Mouse (Mus musculus): ENCODE results near the gene Wipf2. TPM values are rescaled to one million over a fixed set of nuclear protein-coding genes. Genes with fewer than 3 reads are reported as not detected.

Gene Wipf2
- total and polyA plus RNA-seq, 2 experiments from 2014 or later, result 3.8 to 9.2 TPM

DNA sequence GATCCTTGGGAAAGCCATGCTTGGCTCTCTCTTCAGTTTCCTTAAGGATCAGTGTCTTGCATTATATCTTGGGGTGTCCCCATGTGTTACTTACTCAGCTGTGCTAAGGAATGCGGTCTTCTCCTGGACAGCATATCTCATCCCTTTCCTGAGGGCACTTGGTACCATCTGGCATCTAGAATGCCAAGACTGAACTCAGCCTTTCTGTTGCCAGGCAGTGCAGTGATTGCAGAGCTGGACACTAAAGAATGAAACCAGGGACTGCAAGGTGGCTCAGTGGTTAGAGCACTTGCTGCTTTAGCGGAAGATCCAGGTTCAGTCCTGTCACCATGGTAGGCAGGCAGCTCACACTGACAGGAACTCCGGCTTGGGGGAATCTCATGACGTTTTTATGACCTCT, 33.6 kb upstream of the Wipf2 start:
- ATAC-seq (ENCODE audit: low FRiP score) (no peak), DNase-seq (ENCODE audit: low spot score) (no peak)
- no peaks in the 10 kb centered on the region for H3K9me3 ChIP-seq (ENCODE audit: low read length)
- no peak overlapping the region for H3K4me2 ChIP-seq (ENCODE audit: low read depth, low read length, poor library complexity, severe bottlenecking)
- H3K4me1 ChIP-seq (ENCODE audit: insufficient read depth, low read length), result no peaks in the 10 kb centered on the region
- no peak for TF ChIP-seq CTCF (IDR thresholded peaks at IDR 0.05)
- H3K27me3 ChIP-seq (ENCODE audit: insufficient read depth, low read length), result no peaks in the 10 kb centered on the region
- H3K36me3 ChIP-seq (ENCODE audit: insufficient read depth, low read length), result peaks cover 57% of the 10 kb centered on the region
- 76% methylated on average over 4 of the region's 4 CpGs for WGBS
- H3K9ac ChIP-seq (replicated peaks; ENCODE audit: low read length, poor library complexity, severe bottlenecking), result no peak overlapping the region
- no peak overlapping the region for H3K4me3 ChIP-seq (ENCODE audit: low read depth, low read length)
- H3K27ac ChIP-seq (ENCODE audit: low read depth, low read length), result no peak overlapping the region

DNA sequence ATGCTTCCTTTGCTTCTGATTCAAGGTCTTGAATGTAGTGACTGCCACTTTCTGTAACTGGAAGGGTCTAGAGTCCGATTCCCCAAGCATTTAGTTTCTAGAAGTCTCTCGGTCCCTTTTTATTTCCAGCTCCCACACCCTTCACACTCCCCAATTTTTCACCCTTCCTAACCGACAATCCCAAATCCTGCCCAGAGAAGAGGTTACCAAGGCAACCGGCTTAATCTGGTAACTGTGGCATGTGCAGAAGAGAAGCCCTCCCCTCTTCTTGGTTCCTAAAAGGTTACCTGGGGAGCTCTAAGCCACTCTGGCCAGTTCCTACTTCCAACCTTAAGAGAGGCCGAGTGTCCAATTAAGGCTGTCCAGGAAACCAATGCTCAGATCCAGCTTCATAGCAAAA, 28.1 kb upstream of the Wipf2 start:
- Histone ChIP-seq H3K9me3 (ENCODE audit: low read length) (no peaks in the 10 kb centered on the region), H3K4me1 (ENCODE audit: insufficient read depth, low read length) (peaks cover 4% of the 10 kb centered on the region), H3K36me3 (ENCODE audit: insufficient read depth, low read length) (peaks cover 29% of the 10 kb centered on the region), H3K9ac (replicated peaks; ENCODE audit: low read length, poor library complexity, severe bottlenecking) (no peak overlapping the region), H3K27me3 (ENCODE audit: insufficient read depth, low read length) (no peaks in the 10 kb centered on the region), H3K4me3 (ENCODE audit: low read depth, low read length) (no peak overlapping the region), H3K4me2 (ENCODE audit: low read depth, low read length, poor library complexity, severe bottlenecking) (no peak overlapping the region), H3K27ac (ENCODE audit: low read depth, low read length) (no peak overlapping the region)
- no peak for TF ChIP-seq CTCF (IDR thresholded peaks at IDR 0.05)
- DNase-seq (ENCODE audit: low spot score) (no peak), ATAC-seq (ENCODE audit: low FRiP score) (no peak)
- 17% methylated on average over 5 of the region's 5 CpGs for WGBS

DNA sequence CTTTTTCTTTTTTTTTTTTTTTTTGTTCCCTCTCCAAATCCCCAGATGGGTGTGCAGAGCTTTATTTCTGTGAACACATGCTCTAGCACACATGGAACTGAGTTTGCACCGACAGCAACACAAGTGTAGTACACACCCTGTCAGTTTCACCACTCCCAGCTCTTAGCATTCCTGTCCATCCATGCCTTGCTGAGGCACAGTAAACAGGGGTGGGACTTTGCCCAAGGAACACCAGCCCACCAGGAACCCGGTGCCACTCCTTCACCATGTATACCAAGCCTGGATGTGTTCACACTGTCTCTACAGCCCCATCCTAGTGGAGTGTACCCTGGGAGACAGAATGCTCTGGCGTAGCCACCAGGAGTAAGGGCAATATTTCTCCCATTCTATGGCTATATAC, 27.7 kb upstream of the Wipf2 start:
- TF ChIP-seq CTCF (IDR thresholded peaks at IDR 0.05), result no peak
- Histone ChIP-seq H3K4me3 (ENCODE audit: low read depth, low read length) (no peak overlapping the region), H3K27me3 (ENCODE audit: insufficient read depth, low read length) (no peaks in the 10 kb centered on the region), H3K4me1 (ENCODE audit: insufficient read depth, low read length) (peaks cover 4% of the 10 kb centered on the region), H3K36me3 (ENCODE audit: insufficient read depth, low read length) (peaks cover 28% of the 10 kb centered on the region), H3K9me3 (ENCODE audit: low read length) (no peaks in the 10 kb centered on the region), H3K4me2 (ENCODE audit: low read depth, low read length, poor library complexity, severe bottlenecking) (no peak overlapping the region), H3K27ac (ENCODE audit: low read depth, low read length) (0 out of 2 replicates have a peak overlapping the region, but pooled peaks have one; percentile 7), H3K9ac (replicated peaks; ENCODE audit: low read length, poor library complexity, severe bottlenecking) (no peak overlapping the region)
- ATAC-seq (ENCODE audit: low FRiP score) (no peak), DNase-seq (ENCODE audit: low spot score) (no peak)
- WGBS, result 60% methylated on average over 3 of the region's 3 CpGs

DNA sequence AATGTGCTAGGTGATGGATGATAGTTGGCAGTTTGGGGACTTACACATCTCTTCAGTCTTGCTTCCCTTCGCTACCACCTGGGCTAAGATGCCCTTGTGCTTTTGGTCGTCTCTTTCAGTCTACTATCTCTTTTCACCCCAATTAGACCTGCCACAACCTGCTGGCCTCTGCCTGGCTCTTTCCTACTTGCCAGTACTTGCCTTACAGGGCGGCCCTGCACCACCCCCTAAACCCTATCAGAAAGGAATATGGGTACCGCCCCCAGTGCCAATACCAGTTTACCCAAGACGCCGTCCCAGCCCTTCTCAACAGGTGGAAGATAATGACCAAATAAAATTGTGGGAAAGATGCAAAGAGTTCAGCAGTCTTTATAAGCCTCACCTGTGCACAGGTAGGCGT, 27.3 kb upstream of the Wipf2 start:
- Histone ChIP-seq H3K4me2 (ENCODE audit: low read depth, low read length, poor library complexity, severe bottlenecking) (peak overlapping the region; percentile 84), H3K9me3 (ENCODE audit: low read length) (no peaks in the 10 kb centered on the region), H3K36me3 (ENCODE audit: insufficient read depth, low read length) (peaks cover 28% of the 10 kb centered on the region), H3K27me3 (ENCODE audit: insufficient read depth, low read length) (no peaks in the 10 kb centered on the region), H3K4me3 (ENCODE audit: low read depth, low read length) (peak overlapping the region; percentile 83), H3K27ac (ENCODE audit: low read depth, low read length) (peak overlapping the region; percentile 7; the same call in 1 of the 2 replicates), H3K9ac (replicated peaks; ENCODE audit: low read length, poor library complexity, severe bottlenecking) (no peak overlapping the region; the same call in 1 of the 2 replicates), H3K4me1 (ENCODE audit: insufficient read depth, low read length) (peaks cover 4% of the 10 kb centered on the region)
- DNase-seq (ENCODE audit: low spot score) (no peak), ATAC-seq (ENCODE audit: low FRiP score) (no peak)
- WGBS, result 33% methylated on average over 7 of the region's 7 CpGs
- no peak for TF ChIP-seq CTCF (IDR thresholded peaks at IDR 0.05)

DNA sequence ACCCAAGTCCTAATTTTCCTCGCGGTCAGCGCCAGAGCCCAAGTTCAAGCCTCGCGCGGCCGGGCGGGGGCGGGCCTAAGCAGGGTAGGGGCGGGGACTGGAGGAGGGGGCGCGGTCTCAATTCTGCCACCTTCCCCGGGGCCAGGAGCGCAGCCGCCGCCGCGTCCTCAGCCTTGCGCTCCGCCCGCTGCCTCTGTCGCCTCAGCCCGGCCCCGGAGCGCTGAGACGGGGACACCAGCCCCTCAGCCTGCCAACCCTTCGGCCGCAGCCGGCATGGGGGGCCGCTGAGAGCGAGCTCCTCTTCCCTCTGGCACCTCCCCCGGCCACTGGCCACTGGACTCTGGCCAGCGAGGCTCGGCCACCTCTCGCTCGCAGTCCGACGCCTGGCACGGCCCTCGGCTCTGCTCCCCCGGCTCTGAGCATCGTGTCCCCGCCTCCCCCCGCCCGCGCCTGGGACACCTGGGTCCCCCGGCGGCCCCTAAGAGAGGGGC, 26.7 kb upstream of the Wipf2 start, which contains the start of gene Rapgefl1:
Gene Rapgefl1, plus strand, starts transcription at position 135 of the 491 bp plus-strand sequence.
- peaks cover 22% of the 10 kb centered on the region for H3K36me3 ChIP-seq (ENCODE audit: insufficient read depth, low read length)
- DNase-seq (ENCODE audit: low spot score), result peak; percentile 82
- peak within 1 kb of the TSS; percentile 84 for H3K4me2 ChIP-seq (ENCODE audit: low read depth, low read length, poor library complexity, severe bottlenecking)
- peaks cover 4% of the 10 kb centered on the region for H3K4me1 ChIP-seq (ENCODE audit: insufficient read depth, low read length)
- no peaks in the 10 kb centered on the region for H3K9me3 ChIP-seq (ENCODE audit: low read length)
- peak within 1 kb of the TSS; percentile 75 for H3K27ac ChIP-seq (ENCODE audit: low read depth, low read length)
- peak; percentile 81 for ATAC-seq (ENCODE audit: low FRiP score)
- no peak for TF ChIP-seq CTCF (IDR thresholded peaks at IDR 0.05)
- peak within 1 kb of the TSS; percentile 83 for H3K4me3 ChIP-seq (ENCODE audit: low read depth, low read length)
- H3K27me3 ChIP-seq (ENCODE audit: insufficient read depth, low read length), result no peaks in the 10 kb centered on the region
- H3K9ac ChIP-seq (replicated peaks; ENCODE audit: low read length, poor library complexity, severe bottlenecking), result peak within 1 kb of the TSS; percentile 93
- WGBS, result 0% methylated on average over 35 of the region's 48 CpGs

DNA sequence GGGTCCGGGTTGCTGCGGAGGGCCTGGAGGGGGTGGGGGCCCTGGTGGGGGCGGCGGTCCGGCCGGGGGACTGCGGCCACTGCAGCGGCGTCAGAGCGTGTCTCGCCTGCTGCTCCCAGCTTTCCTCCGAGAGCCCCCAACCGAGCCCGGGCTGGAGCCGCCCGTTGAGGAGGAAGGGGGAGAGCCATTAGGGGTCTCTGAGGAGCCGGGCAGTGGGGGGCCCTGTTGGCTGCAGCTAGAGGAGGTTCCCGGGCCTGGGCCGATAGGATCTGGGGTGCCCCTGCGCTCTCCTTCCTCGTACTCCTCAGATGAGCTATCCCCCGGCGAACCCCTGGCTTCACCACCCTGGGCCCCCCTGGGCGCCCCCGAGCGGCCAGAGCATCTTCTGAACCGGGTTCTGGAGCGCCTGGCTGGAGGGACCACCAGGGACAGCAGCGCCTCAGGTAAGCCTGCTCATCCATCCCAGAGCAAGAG, 26.2 kb upstream of the Wipf2 start:
- Histone ChIP-seq H3K4me3 (ENCODE audit: low read depth, low read length) (peak overlapping the region; percentile 83), H3K4me1 (ENCODE audit: insufficient read depth, low read length) (peaks cover 4% of the 10 kb centered on the region), H3K9me3 (ENCODE audit: low read length) (no peaks in the 10 kb centered on the region), H3K27me3 (ENCODE audit: insufficient read depth, low read length) (no peaks in the 10 kb centered on the region), H3K36me3 (ENCODE audit: insufficient read depth, low read length) (peaks cover 16% of the 10 kb centered on the region), H3K4me2 (ENCODE audit: low read depth, low read length, poor library complexity, severe bottlenecking) (peak overlapping the region; percentile 84), H3K9ac (replicated peaks; ENCODE audit: low read length, poor library complexity, severe bottlenecking) (peak overlapping the region; percentile 93), H3K27ac (ENCODE audit: low read depth, low read length) (peak overlapping the region; percentile 75; the same call in 1 of the 2 replicates)
- DNase-seq (ENCODE audit: low spot score) (no peak), ATAC-seq (ENCODE audit: low FRiP score) (peak; percentile 41)
- TF ChIP-seq CTCF (IDR thresholded peaks at IDR 0.05), result peak; percentile 51
- WGBS, result 1% methylated on average over 25 of the region's 29 CpGs
